Mouse (Mus musculus): ENCODE results near the gene Alx3.

- no peak for TF ChIP-seq CTCF (IDR thresholded peaks at IDR 0.05)
- TF ChIP-seq EP300 (IDR thresholded peaks at IDR 0.05; ENCODE audit: insufficient read depth, low read depth, low read length) = no peak
- TF ChIP-seq POLR2A (IDR thresholded peaks at IDR 0.05; ENCODE audit: insufficient read depth, low read depth, low read length) = no peak
Measured at GRCm38 (mm10) chr3:107627641-107628040, 32.8 kb downstream of the Alx3 start.

Data from heart, adult 2 months (tissue).